Mouse (Mus musculus): ENCODE results near the gene Kdf1.

DNA sequence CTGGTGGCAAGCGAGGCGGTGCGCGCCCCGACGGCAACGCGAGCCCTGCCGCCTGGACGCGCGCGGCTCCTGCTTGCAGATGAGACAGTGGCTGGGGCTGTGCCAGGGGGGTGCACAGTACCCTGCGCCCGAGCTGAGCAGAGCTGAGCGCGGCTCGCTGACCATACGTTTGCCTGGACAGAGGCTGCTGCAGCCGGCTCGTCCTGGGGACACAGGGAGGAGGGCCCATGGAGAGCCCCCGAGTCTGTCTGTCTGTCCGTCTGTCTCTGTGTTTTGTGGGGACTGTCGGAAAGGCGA, 554 bp downstream of the Kdf1 start:
- TF ChIP-seq CTCF (IDR thresholded peaks at IDR 0.05; ENCODE audit: borderline replicate concordance, insufficient read depth, low read length) = no peak
- no peak for TF ChIP-seq POLR2A (IDR thresholded peaks at IDR 0.05; ENCODE audit: low read depth, low read length)

Measured in embryonic fibroblast, embryonic 13.5 days (primary cell).